14 mouse cellular contexts compared by ENCODE assay signal in the genomic region with DNA sequence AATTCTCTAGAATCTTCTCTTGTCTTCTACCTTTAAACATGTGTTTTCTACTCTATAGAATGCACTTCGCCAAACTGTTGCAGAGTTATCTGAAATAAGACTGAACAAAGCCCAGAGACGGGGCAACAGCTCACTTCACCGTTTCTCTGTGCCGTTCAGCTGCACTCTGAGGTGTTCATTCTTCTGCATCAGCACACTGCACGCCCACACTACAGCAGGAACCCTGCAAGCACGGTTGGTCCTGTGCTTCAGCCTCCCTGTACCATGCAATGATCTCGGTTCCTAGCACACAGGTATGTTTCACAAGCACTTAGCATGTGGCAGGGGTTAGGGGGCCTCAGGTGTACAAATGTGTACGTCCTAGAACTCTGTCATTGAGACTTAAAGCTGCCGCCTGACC. TPM values are rescaled to one million over a fixed set of nuclear protein-coding genes. Genes with fewer than 3 reads are reported as not detected.
DNase-seq lines count a peak whose midpoint lies in the region; TF ChIP-seq lines count a peak whose summit lies in the region.
"Had no signal": no experiment of that assay in that cellular context is flagged by ENCODE, and none has a peak within 500 bp of the region (broad histone marks: within the 10 kb centered on the region; RNA-seq: fewer than 3 reads in every experiment).

No protein-coding gene starts in this region.

- TF ChIP-seq POLR2A in heart, adult 2 months (IDR thresholded peaks at IDR 0.05; ENCODE audit: insufficient read depth, low read depth, low read length): no peak
- no peak for TF ChIP-seq POLR2A in liver, adult 2 months (IDR thresholded peaks at IDR 0.05; ENCODE audit: extremely low read depth, insufficient read depth, low read length)
- no peak for TF ChIP-seq POLR2A in bone marrow, adult 2 months (IDR thresholded peaks at IDR 0.05; ENCODE audit: borderline replicate concordance, control insufficient read depth, low read depth, low read length)
- no peak for TF ChIP-seq POLR2A in myocyte (IDR thresholded peaks at IDR 0.05; ENCODE audit: insufficient read length, low read depth)

- peak overlapping the region; percentile 31 for H3K4me2 ChIP-seq in myocyte (ENCODE audit: low read depth)
- H3K4me2 ChIP-seq: embryonic facial prominence, embryonic 12.5 days; heart, embryonic 12.5 days; midbrain, embryonic 11.5 days had no signal

- intact Hi-C loops in heart, adult 2 months (cut with DNase I): no loop called here

- H3K4me3 ChIP-seq in heart, adult 2 months: peak overlapping the region; percentile 26; the same call in 1 of the 2 replicates
- no peak overlapping the region for H3K4me3 ChIP-seq in liver, adult 2 months (ENCODE audit: insufficient read depth, low read depth, low read length)
- no peak overlapping the region for H3K4me3 ChIP-seq in bone marrow, adult 2 months (replicated peaks; ENCODE audit: control insufficient read depth, low read depth, low read length)
- no peak overlapping the region for H3K4me3 ChIP-seq in myocyte
- H3K4me3 ChIP-seq: embryonic facial prominence, embryonic 12.5 days; heart, embryonic 12.5 days had no signal

- peak overlapping the region; percentile 90 for H3K27ac ChIP-seq in heart, adult 2 months
- peak overlapping the region; percentile 31; the same call in 1 of the 2 replicates for H3K27ac ChIP-seq in liver, adult 2 months (replicated peaks; ENCODE audit: insufficient read depth, low read depth, low read length)
- H3K27ac ChIP-seq in bone marrow, adult 2 months (ENCODE audit: control insufficient read depth, insufficient read depth, low read depth, low read length, poor library complexity): peak overlapping the region; percentile 10; the same call in 1 of the 2 replicates
- H3K27ac ChIP-seq: embryonic facial prominence, embryonic 12.5 days had no signal

- peak overlapping the region; percentile 2; the same call in 1 of the 2 replicates for H3K9ac ChIP-seq in heart, adult 2 months (ENCODE audit: low read depth, low read length)
- H3K9ac ChIP-seq in liver, adult 2 months (ENCODE audit: low read depth, low read length): no peak overlapping the region
- H3K9ac ChIP-seq: embryonic facial prominence, embryonic 12.5 days; heart, embryonic 12.5 days had no signal

- H3K27me3 ChIP-seq in heart, adult 2 months (ENCODE audit: control insufficient read depth, insufficient read depth, low read length): no peaks in the 10 kb centered on the region
- no peaks in the 10 kb centered on the region for H3K27me3 ChIP-seq in liver, adult 2 months (ENCODE audit: control insufficient read depth, insufficient read depth, low read length)
- H3K27me3 ChIP-seq in myocyte (ENCODE audit: control insufficient read depth, insufficient read depth, insufficient read length): no peaks in the 10 kb centered on the region
- H3K27me3 ChIP-seq: embryonic facial prominence, embryonic 12.5 days; heart, embryonic 12.5 days had no signal

- peaks cover 25% of the 10 kb centered on the region for H3K4me1 ChIP-seq in heart, adult 2 months (ENCODE audit: control insufficient read depth, insufficient read depth, low read length)
- peaks cover 6% of the 10 kb centered on the region; the same call in 1 of the 2 replicates for H3K4me1 ChIP-seq in liver, adult 2 months (ENCODE audit: control insufficient read depth, insufficient read depth, low read length)
- H3K4me1 ChIP-seq in bone marrow, adult 2 months (ENCODE audit: control insufficient read depth, insufficient read depth, low read length): peaks cover 5% of the 10 kb centered on the region
- H3K4me1 ChIP-seq: embryonic facial prominence, embryonic 12.5 days had no signal

- WGBS in heart, adult 2 months: 38% methylated on average over 9 of the region's 9 CpGs
- WGBS in liver, adult 2 months: 67% methylated on average over 9 of the region's 9 CpGs
- whole genome bisulfite sequencing in bone marrow, adult 2 months: 26% methylated on average over 9 of the region's 9 CpGs

- TF ChIP-seq EP300 in heart, adult 2 months (IDR thresholded peaks at IDR 0.05; ENCODE audit: insufficient read depth, low read depth, low read length): no peak

- no peak for TF ChIP-seq CTCF in heart, adult 2 months (IDR thresholded peaks at IDR 0.05)
- no peak for TF ChIP-seq CTCF in liver, adult 2 months (IDR thresholded peaks at IDR 0.05; ENCODE audit: low read depth, low read length)
- TF ChIP-seq CTCF in bone marrow, adult 2 months (IDR thresholded peaks at IDR 0.05; ENCODE audit: control insufficient read depth, insufficient read depth, low read length): no peak

- H3ac ChIP-seq in myocyte (ENCODE audit: control insufficient read depth, insufficient read length): no peak overlapping the region

- peaks cover 2% of the 10 kb centered on the region; the same call in 1 of the 2 replicates for H3K36me3 ChIP-seq in heart, adult 2 months (ENCODE audit: control insufficient read depth, insufficient read depth, low read length)
- H3K36me3 ChIP-seq in liver, adult 2 months (ENCODE audit: control insufficient read depth, insufficient read depth, low read length): no peaks in the 10 kb centered on the region
- H3K36me3 ChIP-seq in myocyte (ENCODE audit: control insufficient read depth, insufficient read depth): no peaks in the 10 kb centered on the region
- H3K36me3 ChIP-seq: embryonic facial prominence, embryonic 12.5 days; heart, embryonic 12.5 days had no signal

- DNase-seq in heart, adult 2 months: no peak
- DNase-seq in heart, adult 8-10 months (ENCODE audit: low spot score): no peak
- DNase-seq in liver, adult 2 months (ENCODE audit: extremely low read depth, low read depth, low spot score): no peak
- no peak for DNase-seq in liver
- no peak for DNase-seq in right cerebral cortex, adult 18-20 months
- DNase-seq in gastrocnemius, postnatal 4 days (ENCODE audit: low spot score in 2 of 2): no peak
- DNase-seq: adrenal gland, postnatal 14 days; cerebellum, adult 11-12 months; layer of hippocampus, postnatal 36 days had no signal

- peaks cover 16% of the 10 kb centered on the region for H3K79me2 ChIP-seq in heart, adult 2 months (replicated peaks; ENCODE audit: control insufficient read depth, insufficient read depth, low read length)
- H3K79me2 ChIP-seq in liver, adult 2 months (ENCODE audit: control insufficient read depth, insufficient read depth, low read length): peaks cover 40% of the 10 kb centered on the region
- peaks cover 73% of the 10 kb centered on the region for H3K79me2 ChIP-seq in myocyte (ENCODE audit: control insufficient read depth, insufficient read depth)

TF ChIP-seq in myocyte, 11 proteins besides CTCF, POLR2A, EP300 and RAD21:
- no peak for TF ChIP-seq TCF12 (IDR thresholded peaks at IDR 0.05; ENCODE audit: insufficient read depth, poor library complexity, severe bottlenecking)
- no peak for TF ChIP-seq TCF3 (IDR thresholded peaks at IDR 0.05; ENCODE audit: insufficient read length, low read depth)
- no peak for TF ChIP-seq REST (IDR thresholded peaks at IDR 0.05; ENCODE audit: insufficient read depth, insufficient read length)
- no peak for TF ChIP-seq USF1 (IDR thresholded peaks at IDR 0.05; ENCODE audit: low read depth)
- TF ChIP-seq POLR2AphosphoS2 (IDR thresholded peaks at IDR 0.05; ENCODE audit: insufficient read length, low read depth): no peak
- TF ChIP-seq MYOG (IDR thresholded peaks at IDR 0.05; ENCODE audit: control insufficient read depth in 1 of 3, insufficient read depth in 1 of 3, insufficient read length in 2 of 3, low read depth in 2 of 3): no peak
- no peak for TF ChIP-seq SRF (IDR thresholded peaks at IDR 0.05; ENCODE audit: control insufficient read depth, insufficient read length, low read depth)
- no peak for TF ChIP-seq E2F4 (IDR thresholded peaks at IDR 0.05; ENCODE audit: insufficient read depth)
- no peak for TF ChIP-seq MYOD1 (IDR thresholded peaks at IDR 0.05; ENCODE audit: control insufficient read depth in 1 of 3, insufficient read length in 2 of 3, low read depth in 2 of 3)
- no peak for TF ChIP-seq CEBPB (IDR thresholded peaks at IDR 0.05; ENCODE audit: insufficient read depth, poor library complexity, severe bottlenecking)
- TF ChIP-seq MAX (IDR thresholded peaks at IDR 0.05; ENCODE audit: low read depth): no peak

RNA-seq across cellular contexts. Expression of a gene that starts 32.9 kb away (rescaled TPM):
- total RNA-seq in heart, adult 2 months (2021): 10 to 100 TPM; 31.7 to 36.2 TPM
- 10.6 and 15.4 TPM in 2 replicates for polyA plus RNA-seq in heart, adult 2 months (2012; rRNA removed)
- total RNA-seq in heart, adult 8-10 months (2022): 10 to 100 TPM; 28.3 to 34.8 (median 32.0) TPM
- total RNA-seq in liver, adult 2 months (2014; rRNA removed): 15.3 and 21.1 TPM in 2 replicates
- polyA plus RNA-seq in liver, adult 2 months (2012; rRNA removed): 3.1 and 4.2 TPM in 2 replicates
- 2.5 and 6.0 TPM in 2 replicates for polyA plus RNA-seq in bone marrow, adult 2 months (2011; ENCODE audit: insufficient read depth, insufficient read length, low replicate concordance, missing spikeins)
- 5.8 TPM for polyA plus RNA-seq in myocyte (2012; fragmentation: generic; extraction: Trizol)
- 10 to 100 TPM; 33.8 to 37.3 TPM for total RNA-seq in gastrocnemius, postnatal 4 days (2021)

Comparison
In these comparisons a context has a peak if more than half of its experiments do, and no peak if none do; other contexts are left out.
1. H3K27ac ChIP-seq: peak in every context shown above with its lines; median percentile 90 in heart, adult 2 months; 31 in liver, adult 2 months; 10 in bone marrow, adult 2 months.